Mouse (Mus musculus): ENCODE measurements around the gene Tmem183a.

- TF ChIP-seq POLR2A (IDR thresholded peaks at IDR 0.05; ENCODE audit: insufficient read length, low read depth), result no peak
- TF ChIP-seq E2F4 (IDR thresholded peaks at IDR 0.05; ENCODE audit: insufficient read depth), result no peak
- TF ChIP-seq MAX (IDR thresholded peaks at IDR 0.05; ENCODE audit: low read depth), result no peak
- TF ChIP-seq TCF12 (IDR thresholded peaks at IDR 0.05; ENCODE audit: insufficient read depth, poor library complexity, severe bottlenecking), result no peak
- no peak for TF ChIP-seq USF1 (IDR thresholded peaks at IDR 0.05; ENCODE audit: low read depth)
- TF ChIP-seq POLR2AphosphoS2 (IDR thresholded peaks at IDR 0.05; ENCODE audit: insufficient read length, low read depth), result no peak
- no peak for TF ChIP-seq MYOG (IDR thresholded peaks at IDR 0.05; ENCODE audit: control insufficient read depth in 1 of 3, insufficient read depth in 1 of 3, insufficient read length in 2 of 3, low read depth in 2 of 3)
Measured at GRCm38 (mm10) chr1:134316361-134316760, 45.4 kb downstream of the Tmem183a start.
